Mouse (Mus musculus): ENCODE measurements around the gene Yipf2. TPM values are rescaled to one million over a fixed set of nuclear protein-coding genes. Genes with fewer than 3 reads are reported as not detected.

The Yipf2 gene
- polyA plus RNA-seq, 1 experiment, result 58.7 TPM

DNA sequence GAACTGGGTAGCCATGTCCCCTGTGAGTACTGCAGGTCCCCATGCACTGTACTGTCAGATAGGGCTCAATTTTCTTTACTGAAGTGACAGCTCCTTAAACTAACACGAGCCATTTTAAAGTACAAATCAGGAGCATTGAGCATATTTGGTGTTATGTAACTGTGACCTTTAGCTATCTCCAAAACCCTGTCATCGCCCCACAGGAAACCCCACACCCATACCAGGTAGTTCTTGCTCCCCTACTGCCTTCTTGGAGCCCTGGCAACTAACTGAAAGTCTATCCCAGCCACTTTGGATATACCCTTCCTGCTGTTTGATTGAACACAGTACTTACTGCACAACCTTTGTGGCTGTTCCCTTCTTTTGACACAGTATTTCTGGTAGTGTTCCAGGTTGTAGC is 25.6 kb downstream of the Yipf2 start:
- Histone ChIP-seq H3K4me3 (replicated peaks; ENCODE audit: extremely low read depth, low read depth, low read length) (no peak overlapping the region), H3K4me1 (ENCODE audit: control insufficient read depth, insufficient read depth, low read length) (no peaks in the 10 kb centered on the region)
- DNase-seq, result no peak
- WGBS, result 66% methylated on average over 2 of the region's 2 CpGs
- no peak for TF ChIP-seq POLR2A (IDR thresholded peaks at IDR 0.05; ENCODE audit: borderline replicate concordance, extremely low read depth, low read depth, low read length)
- no peak for TF ChIP-seq CTCF (IDR thresholded peaks at IDR 0.05; ENCODE audit: insufficient read depth, low read length)

GRCm38 (mm10) chr9:21566538-21566937 is 26.1 kb downstream of the Yipf2 start:
- 68% methylated on average over 1 of the region's 1 CpGs for WGBS
- DNase-seq, result no peak
- H3K4me3 ChIP-seq (replicated peaks; ENCODE audit: extremely low read depth, low read depth, low read length), result no peak overlapping the region
- no peaks in the 10 kb centered on the region for H3K4me1 ChIP-seq (ENCODE audit: control insufficient read depth, insufficient read depth, low read length)
- TF ChIP-seq POLR2A (IDR thresholded peaks at IDR 0.05; ENCODE audit: borderline replicate concordance, extremely low read depth, low read depth, low read length), result no peak
- no peak for TF ChIP-seq CTCF (IDR thresholded peaks at IDR 0.05; ENCODE audit: insufficient read depth, low read length)

- WGBS, result 64% methylated on average over 4 of the region's 4 CpGs
- TF ChIP-seq POLR2A (IDR thresholded peaks at IDR 0.05; ENCODE audit: borderline replicate concordance, extremely low read depth, low read depth, low read length) (no peak), CTCF (IDR thresholded peaks at IDR 0.05; ENCODE audit: insufficient read depth, low read length) (no peak)
- no peaks in the 10 kb centered on the region for H3K4me1 ChIP-seq (ENCODE audit: control insufficient read depth, insufficient read depth, low read length)
- DNase-seq, result no peak
- H3K4me3 ChIP-seq (replicated peaks; ENCODE audit: extremely low read depth, low read depth, low read length), result no peak overlapping the region
These were observed 27.5 kb downstream of the Yipf2 start for GRCm38 (mm10) chr9:21565004-21565586.

DNA sequence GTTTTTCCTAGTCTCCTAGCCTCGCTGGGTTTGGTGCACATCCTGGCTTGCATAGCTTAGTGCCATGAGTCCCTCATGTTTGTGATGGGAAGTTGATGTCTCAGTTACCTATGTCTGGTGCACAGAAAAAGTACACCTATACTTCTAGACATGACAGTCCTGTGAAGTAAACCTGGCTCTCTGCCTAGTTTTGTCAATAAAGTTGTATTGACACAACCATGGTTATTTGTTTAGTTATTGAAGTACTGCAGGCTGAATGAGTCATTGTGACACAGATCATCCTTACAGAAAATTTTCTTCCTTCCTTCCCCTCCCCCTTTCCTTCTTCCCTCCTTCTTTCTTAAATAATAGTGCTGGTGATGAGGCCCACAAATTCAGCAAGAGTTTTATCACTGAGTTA is 28.2 kb downstream of the Yipf2 start:
- TF ChIP-seq CTCF (IDR thresholded peaks at IDR 0.05; ENCODE audit: insufficient read depth, low read length), result no peak
- TF ChIP-seq POLR2A (IDR thresholded peaks at IDR 0.05; ENCODE audit: borderline replicate concordance, extremely low read depth, low read depth, low read length), result no peak
- DNase-seq, result no peak
- Histone ChIP-seq H3K4me1 (ENCODE audit: control insufficient read depth, insufficient read depth, low read length) (no peaks in the 10 kb centered on the region), H3K4me3 (replicated peaks; ENCODE audit: extremely low read depth, low read depth, low read length) (no peak overlapping the region)
- 58% methylated on average over 1 of the region's 1 CpGs for WGBS

- 0 out of 2 replicates have a peak, but pooled peaks cover 3% of the 10 kb centered on the region for H3K4me1 ChIP-seq (ENCODE audit: control insufficient read depth, insufficient read depth, low read length)
- 95% methylated on average over 3 of the region's 3 CpGs for WGBS
- no peak for DNase-seq
- TF ChIP-seq CTCF (IDR thresholded peaks at IDR 0.05; ENCODE audit: insufficient read depth, low read length), result no peak
- no peak for TF ChIP-seq POLR2A (IDR thresholded peaks at IDR 0.05; ENCODE audit: borderline replicate concordance, extremely low read depth, low read depth, low read length)
- no peak overlapping the region for H3K4me3 ChIP-seq (replicated peaks; ENCODE audit: extremely low read depth, low read depth, low read length)
These were observed 33.5 kb downstream of the Yipf2 start for GRCm38 (mm10) chr9:21559151-21559550.

GRCm38 (mm10) chr9:21558366-21558765 is 34.3 kb downstream of the Yipf2 start:
- DNase-seq, result no peak
- Histone ChIP-seq H3K4me1 (ENCODE audit: control insufficient read depth, insufficient read depth, low read length) (0 out of 2 replicates have a peak, but pooled peaks cover 3% of the 10 kb centered on the region), H3K4me3 (replicated peaks; ENCODE audit: extremely low read depth, low read depth, low read length) (no peak overlapping the region)
- 60% methylated on average over 4 of the region's 4 CpGs for WGBS
- TF ChIP-seq POLR2A (IDR thresholded peaks at IDR 0.05; ENCODE audit: borderline replicate concordance, extremely low read depth, low read depth, low read length), result no peak
- no peak for TF ChIP-seq CTCF (IDR thresholded peaks at IDR 0.05; ENCODE audit: insufficient read depth, low read length)

GRCm38 (mm10) chr9:21557556-21557955 is 35.1 kb downstream of the Yipf2 start:
- 92% methylated on average over 2 of the region's 2 CpGs for WGBS
- TF ChIP-seq CTCF (IDR thresholded peaks at IDR 0.05; ENCODE audit: insufficient read depth, low read length) (no peak), POLR2A (IDR thresholded peaks at IDR 0.05; ENCODE audit: borderline replicate concordance, extremely low read depth, low read depth, low read length) (no peak)
- H3K4me1 ChIP-seq (ENCODE audit: control insufficient read depth, insufficient read depth, low read length), result 0 out of 2 replicates have a peak, but pooled peaks cover 3% of the 10 kb centered on the region

GRCm38 (mm10) chr9:21556996-21557395 is 35.6 kb downstream of the Yipf2 start:
- Histone ChIP-seq H3K4me3 (replicated peaks; ENCODE audit: extremely low read depth, low read depth, low read length) (no peak overlapping the region), H3K4me1 (ENCODE audit: control insufficient read depth, insufficient read depth, low read length) (0 out of 2 replicates have a peak, but pooled peaks cover 3% of the 10 kb centered on the region)
- 79% methylated on average over 2 of the region's 2 CpGs for WGBS
- no peak for TF ChIP-seq POLR2A (IDR thresholded peaks at IDR 0.05; ENCODE audit: borderline replicate concordance, extremely low read depth, low read depth, low read length)
- TF ChIP-seq CTCF (IDR thresholded peaks at IDR 0.05; ENCODE audit: insufficient read depth, low read length), result no peak
- no peak for DNase-seq

More at GRCm38 (mm10) chr9:21557556-21557955, 35.1 kb downstream of the Yipf2 start:
- no peak for DNase-seq
- no peak overlapping the region for H3K4me3 ChIP-seq (replicated peaks; ENCODE audit: extremely low read depth, low read depth, low read length)

DNA sequence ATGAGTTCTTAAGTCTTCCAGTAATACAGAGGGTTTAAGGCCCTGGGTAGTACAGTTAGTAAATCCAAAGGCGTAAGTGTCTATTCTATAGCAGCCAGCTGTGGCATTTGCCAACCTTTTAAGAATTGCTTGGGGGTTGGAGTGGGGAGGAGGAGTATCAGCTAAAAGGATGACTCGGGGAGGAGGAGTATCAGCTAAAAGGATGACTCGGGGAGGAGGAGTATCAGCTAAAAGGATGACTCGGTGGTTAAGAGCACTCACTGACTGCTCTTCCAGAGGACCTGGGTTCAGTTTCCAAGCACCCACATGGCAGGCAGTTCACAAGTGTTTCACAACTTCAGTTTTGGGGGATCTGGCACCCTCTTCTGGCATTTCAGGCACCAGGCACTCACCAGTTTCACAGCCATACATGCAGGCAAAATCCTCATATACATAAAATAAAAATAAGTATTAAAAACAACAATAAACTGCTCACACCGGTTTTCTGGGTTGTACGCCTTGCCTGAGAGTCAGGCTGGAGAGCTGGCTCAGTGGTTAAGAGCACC is 37.4 kb downstream of the Yipf2 start:
- no peak for DNase-seq
- Histone ChIP-seq H3K4me1 (ENCODE audit: control insufficient read depth, insufficient read depth, low read length) (0 out of 2 replicates have a peak, but pooled peaks cover 3% of the 10 kb centered on the region), H3K4me3 (replicated peaks; ENCODE audit: extremely low read depth, low read depth, low read length) (no peak overlapping the region)
- 81% methylated on average over 6 of the region's 6 CpGs for WGBS
- TF ChIP-seq CTCF (IDR thresholded peaks at IDR 0.05; ENCODE audit: insufficient read depth, low read length), result no peak
- TF ChIP-seq POLR2A (IDR thresholded peaks at IDR 0.05; ENCODE audit: borderline replicate concordance, extremely low read depth, low read depth, low read length), result no peak
